Mouse (Mus musculus): ENCODE measurements around the gene Gpr179. TPM values are rescaled to one million over a fixed set of nuclear protein-coding genes. Genes with fewer than 3 reads are reported as not detected.

The Gpr179 gene
- polyA plus RNA-seq, 1 experiment: 0.21 TPM

GRCm38 (mm10) chr11:97383017-97383416 lies 31.1 kb upstream of the Gpr179 start:
- H3K4me1 ChIP-seq (ENCODE audit: control insufficient read depth, insufficient read depth, low read length): peaks cover 6% of the 10 kb centered on the region; the same call in 1 of the 2 replicates
- 0 out of 2 replicates have a peak overlapping the region, but pooled peaks have one; percentile 67 for H3K27ac ChIP-seq (ENCODE audit: insufficient read depth, low read length)
- no peak overlapping the region for H3K4me3 ChIP-seq (ENCODE audit: insufficient read depth, low read length)
- no peak for TF ChIP-seq POLR2A (IDR thresholded peaks at IDR 0.05; ENCODE audit: extremely low read depth, insufficient read depth, low read length)
- no peak for TF ChIP-seq CTCF (IDR thresholded peaks at IDR 0.05; ENCODE audit: extremely low read depth, insufficient read depth, low read length)

- TF ChIP-seq CTCF (IDR thresholded peaks at IDR 0.05; ENCODE audit: extremely low read depth, insufficient read depth, low read length) (no peak), POLR2A (IDR thresholded peaks at IDR 0.05; ENCODE audit: extremely low read depth, insufficient read depth, low read length) (no peak)
- H3K4me1 ChIP-seq (ENCODE audit: control insufficient read depth, insufficient read depth, low read length): peaks cover 12% of the 10 kb centered on the region
- no peak overlapping the region for H3K27ac ChIP-seq (ENCODE audit: insufficient read depth, low read length)
Measured at GRCm38 (mm10) chr11:97380036-97380435, 28.2 kb upstream of the Gpr179 start.

GRCm38 (mm10) chr11:97373402-97373801 lies 21.5 kb upstream of the Gpr179 start:
- H3K4me3 ChIP-seq (ENCODE audit: insufficient read depth, low read length): no peak overlapping the region
- TF ChIP-seq CTCF (IDR thresholded peaks at IDR 0.05; ENCODE audit: extremely low read depth, insufficient read depth, low read length): no peak
- TF ChIP-seq POLR2A (IDR thresholded peaks at IDR 0.05; ENCODE audit: extremely low read depth, insufficient read depth, low read length): no peak
- no peak overlapping the region for H3K27ac ChIP-seq (ENCODE audit: insufficient read depth, low read length)
- peaks cover 12% of the 10 kb centered on the region for H3K4me1 ChIP-seq (ENCODE audit: control insufficient read depth, insufficient read depth, low read length)

More at GRCm38 (mm10) chr11:97380036-97380435, 28.2 kb upstream of the Gpr179 start:
- H3K4me3 ChIP-seq (ENCODE audit: insufficient read depth, low read length): no peak overlapping the region

GRCm38 (mm10) chr11:97372159-97372864 lies 20.4 kb upstream of the Gpr179 start:
- TF ChIP-seq CTCF (IDR thresholded peaks at IDR 0.05; ENCODE audit: extremely low read depth, insufficient read depth, low read length): no peak
- no peak for TF ChIP-seq POLR2A (IDR thresholded peaks at IDR 0.05; ENCODE audit: extremely low read depth, insufficient read depth, low read length)
- Histone ChIP-seq H3K4me3 (ENCODE audit: insufficient read depth, low read length) (no peak overlapping the region), H3K4me1 (ENCODE audit: control insufficient read depth, insufficient read depth, low read length) (peaks cover 11% of the 10 kb centered on the region; the same call in 1 of the 2 replicates), H3K27ac (ENCODE audit: insufficient read depth, low read length) (no peak overlapping the region)

- Histone ChIP-seq H3K4me1 (ENCODE audit: control insufficient read depth, insufficient read depth, low read length) (peaks cover 13% of the 10 kb centered on the region; the same call in 1 of the 2 replicates), H3K27ac (ENCODE audit: insufficient read depth, low read length) (no peak overlapping the region), H3K4me3 (ENCODE audit: insufficient read depth, low read length) (no peak overlapping the region)
- TF ChIP-seq POLR2A (IDR thresholded peaks at IDR 0.05; ENCODE audit: extremely low read depth, insufficient read depth, low read length) (no peak), CTCF (IDR thresholded peaks at IDR 0.05; ENCODE audit: extremely low read depth, insufficient read depth, low read length) (no peak)
Measured at GRCm38 (mm10) chr11:97370329-97371091, 18.6 kb upstream of the Gpr179 start.

- H3K4me1 ChIP-seq (ENCODE audit: control insufficient read depth, insufficient read depth, low read length): peaks cover 17% of the 10 kb centered on the region; the same call in 1 of the 2 replicates
- no peak overlapping the region for H3K4me3 ChIP-seq (ENCODE audit: insufficient read depth, low read length)
- no peak for TF ChIP-seq POLR2A (IDR thresholded peaks at IDR 0.05; ENCODE audit: extremely low read depth, insufficient read depth, low read length)
- no peak for TF ChIP-seq CTCF (IDR thresholded peaks at IDR 0.05; ENCODE audit: extremely low read depth, insufficient read depth, low read length)
- no peak overlapping the region for H3K27ac ChIP-seq (ENCODE audit: insufficient read depth, low read length)
Measured at GRCm38 (mm10) chr11:97368501-97368900, 16.6 kb upstream of the Gpr179 start.

- no peak overlapping the region for H3K27ac ChIP-seq (ENCODE audit: insufficient read depth, low read length)
- H3K4me1 ChIP-seq (ENCODE audit: control insufficient read depth, insufficient read depth, low read length): peaks cover 13% of the 10 kb centered on the region; the same call in 1 of the 2 replicates
- TF ChIP-seq CTCF (IDR thresholded peaks at IDR 0.05; ENCODE audit: extremely low read depth, insufficient read depth, low read length) (no peak), POLR2A (IDR thresholded peaks at IDR 0.05; ENCODE audit: extremely low read depth, insufficient read depth, low read length) (no peak)
- no peak overlapping the region; the same call in 1 of the 2 replicates for H3K4me3 ChIP-seq (ENCODE audit: insufficient read depth, low read length)
Measured at GRCm38 (mm10) chr11:97365556-97365955, 13.7 kb upstream of the Gpr179 start.

- Histone ChIP-seq H3K27ac (ENCODE audit: insufficient read depth, low read length) (no peak overlapping the region; the same call in 1 of the 2 replicates), H3K4me3 (ENCODE audit: insufficient read depth, low read length) (peak overlapping the region; percentile 96), H3K4me1 (ENCODE audit: control insufficient read depth, insufficient read depth, low read length) (peaks cover 11% of the 10 kb centered on the region; the same call in 1 of the 2 replicates)
- no peak for TF ChIP-seq POLR2A (IDR thresholded peaks at IDR 0.05; ENCODE audit: extremely low read depth, insufficient read depth, low read length)
Measured at GRCm38 (mm10) chr11:97363644-97363995, 11.7 kb upstream of the Gpr179 start.

GRCm38 (mm10) chr11:97362943-97363643 lies 11.2 kb upstream of the Gpr179 start:
- Histone ChIP-seq H3K4me1 (ENCODE audit: control insufficient read depth, insufficient read depth, low read length) (peaks cover 9% of the 10 kb centered on the region; the same call in 1 of the 2 replicates), H3K27ac (ENCODE audit: insufficient read depth, low read length) (peak overlapping the region; percentile 96), H3K4me3 (ENCODE audit: insufficient read depth, low read length) (peak overlapping the region; percentile 96)
- TF ChIP-seq CTCF (IDR thresholded peaks at IDR 0.05; ENCODE audit: extremely low read depth, insufficient read depth, low read length) (no peak), POLR2A (IDR thresholded peaks at IDR 0.05; ENCODE audit: extremely low read depth, insufficient read depth, low read length) (no peak)
